Mouse (Mus musculus) liver, embryonic 14.5 days (tissue): ENCODE measurements around the gene Sclt1. TPM values are rescaled to one million over a fixed set of nuclear protein-coding genes. Genes with fewer than 3 reads are reported as not detected.

Source experiments
- ATAC-seq: fragments of 200-750 bp; cut with Nextera tagmentation; 2 replicates; pipeline ENCODE4 v1.8.0; 2017; ENCODE audit warnings: moderate number of reproducible peaks, mild to moderate bottlenecking, moderate library complexity; ENCODE audit not compliant: insufficient read depth
- DNase-seq, 3 experiments: peaks; one replicate each; pipeline ENCODE4 v3.0.0-alpha.2; 2012 to 2013; ENCODE audit warnings: low read depth in 3 of 3, low spot score in 3 of 3
- H3K27ac ChIP-seq: fragments of 300-500 bp; sonication (generic); 2 replicates; pipeline ENCODE4 v1.5.1; 2014; ENCODE audit warnings: moderate library complexity, mild to moderate bottlenecking, control low read depth, inconsistent platforms
- H3K27me3 ChIP-seq: fragments of 300-500 bp; sonication (generic); 2 replicates; pipeline ENCODE4 v1.6.1; 2014; ENCODE audit warnings: mild to moderate bottlenecking, low read length, moderate library complexity; ENCODE audit not compliant: control insufficient read depth, insufficient read depth
- H3K36me3 ChIP-seq: fragments of 300-500 bp; sonication (generic); replicated peaks from 2 replicates; pipeline ENCODE4 v1.6.1; 2014; ENCODE audit warnings: low read depth; ENCODE audit not compliant: control insufficient read depth, insufficient read depth
- H3K4me1 ChIP-seq, 2 experiments: fragments of 200-500 bp in 1 of 2; fragments of 300-500 bp in 1 of 2; sonication (generic) in 1 of 2; replicated peaks; 2 replicates each; pipeline ENCODE4 v1.6.1; 2012 to 2014; ENCODE audit warnings: antibody characterized with exemption in 1 of 2, inconsistent platforms in 1 of 2, low read length in 1 of 2; ENCODE audit not compliant: control insufficient read depth in 2 of 2, insufficient read depth in 2 of 2
- H3K4me2 ChIP-seq: fragments of 300-500 bp; sonication (generic); 2 replicates; pipeline ENCODE4 v1.6.1; 2014; ENCODE audit warnings: low read depth, mild to moderate bottlenecking, control low read depth, moderate library complexity
- H3K4me3 ChIP-seq, 2 experiments: fragments of 200-500 bp in 1 of 2; fragments of 300-500 bp in 1 of 2; sonication (generic) in 1 of 2; 2 replicates each; pipeline ENCODE4 v1.5.1; 2012 to 2014; ENCODE audit warnings: low read depth in 2 of 2, low read length in 2 of 2, mild to moderate bottlenecking in 2 of 2, control low read depth in 1 of 2, inconsistent platforms in 1 of 2, moderate library complexity in 1 of 2; ENCODE audit not compliant: insufficient read depth in 1 of 2
- H3K9ac ChIP-seq: fragments of 300-500 bp; sonication (generic); replicated peaks from 2 replicates; pipeline ENCODE4 v1.6.1; 2014; ENCODE audit warnings: mild to moderate bottlenecking, control low read depth, moderate library complexity
- H3K9me3 ChIP-seq: fragments of 300-500 bp; sonication (generic); 2 replicates; pipeline ENCODE4 v1.6.1; 2016; ENCODE audit warnings: low read length, mixed read lengths; ENCODE audit not compliant: control insufficient read depth
- CTCF ChIP-seq: IDR thresholded peaks from 2 replicates; pipeline ENCODE4 v1.5.1; 2016; ENCODE audit warnings: antibody characterized with exemption, low read depth, control low read depth
- EP300 ChIP-seq: IDR thresholded peaks from 2 replicates; pipeline ENCODE4 v1.6.1; 2016; ENCODE audit warnings: antibody characterized with exemption, low read depth
- WGBS: fragments of 180-500 bp; shearing (Covaris S2); extraction: QIAGEN DNeasy Blood & Tissue Kit; methylation state at CpG from one replicate; pipeline ENCODE4 v1.1.7; 2014; ENCODE audit not compliant: insufficient replicate concordance; 5-methylcytosine and 5-hydroxymethylcytosine counted together
- polyA plus RNA-seq, 2 experiments: library from polyadenylated mRNA; depleted of rRNA in 1 of 2; stranded (reverse) in 1 of 2; unstranded in 1 of 2; fragments of >200 nt; fragmentation: Nextera tagmentation in 1 of 2; extraction: Ambion mirVana in 1 of 2; gene quantifications; 2 replicates each; pipeline versions ENCODE4 v1.2.1 to v1.2.3; 2012 to 2014

The Sclt1 gene
- polyA plus RNA-seq, 2 experiments = 3.0 to 6.0 TPM

DNA sequence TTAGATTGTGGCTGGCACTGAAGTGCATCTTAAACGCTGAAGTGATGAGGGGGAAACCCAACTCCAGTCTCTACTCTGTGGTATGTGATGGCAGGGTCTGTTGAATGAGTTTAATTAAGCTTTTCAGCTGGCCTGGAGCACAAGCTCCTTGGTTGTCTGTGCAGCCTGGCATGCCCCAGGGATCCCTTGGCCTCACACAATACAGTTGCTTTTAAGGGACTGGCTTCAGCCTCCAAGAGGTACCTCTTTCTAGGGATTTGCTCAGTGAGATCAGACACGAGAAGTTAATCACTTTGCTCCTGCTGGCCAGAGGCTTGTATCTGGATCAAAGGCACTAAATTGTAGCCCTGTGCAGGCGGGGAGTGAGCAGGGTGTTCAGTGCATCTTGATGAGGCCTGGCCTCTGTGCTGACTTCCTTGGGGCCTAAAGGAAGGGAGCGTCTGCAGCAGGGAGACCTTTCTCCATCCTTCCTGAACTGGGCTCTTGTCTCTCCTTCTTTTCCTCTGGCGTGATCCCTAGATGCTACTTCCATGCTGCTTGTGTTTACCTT is 138.8 kb downstream of the Sclt1 start:
- no peak overlapping the region for H3K4me3 ChIP-seq
- H3K9me3 ChIP-seq = no peaks in the 10 kb centered on the region
- H3K9ac ChIP-seq = no peak overlapping the region
- H3K36me3 ChIP-seq = peaks cover 35% of the 10 kb centered on the region
- DNase-seq (no peak), ATAC-seq (no peak)
- 63% methylated on average over 5 of the region's 5 CpGs for WGBS
- H3K4me1 ChIP-seq = no peaks in the 10 kb centered on the region
- no peak overlapping the region for H3K4me2 ChIP-seq
- TF ChIP-seq CTCF (no peak), EP300 (no peak)
- no peaks in the 10 kb centered on the region for H3K27me3 ChIP-seq
- no peak overlapping the region for H3K27ac ChIP-seq

DNA sequence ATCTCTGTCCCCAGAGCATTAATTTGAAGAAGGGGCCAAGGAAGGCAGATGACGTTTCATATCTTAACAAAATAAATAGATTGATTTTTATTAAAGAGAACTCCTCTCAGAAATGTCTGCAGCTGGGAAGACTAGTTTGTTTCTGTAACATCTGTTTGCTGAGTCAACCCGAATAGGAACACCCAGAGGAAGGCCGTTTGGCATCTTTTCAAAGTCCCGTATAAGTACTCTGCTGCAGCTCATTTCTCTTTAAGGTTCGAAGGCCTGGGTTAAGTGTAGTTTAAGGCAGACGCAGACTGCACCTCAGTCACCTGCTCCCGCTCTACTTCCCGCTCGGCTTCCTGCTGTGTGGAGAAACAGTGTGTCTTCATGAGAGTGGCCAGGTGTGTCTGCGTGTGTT is 139.4 kb downstream of the Sclt1 start:
- 78% methylated on average over 10 of the region's 10 CpGs for WGBS

DNA sequence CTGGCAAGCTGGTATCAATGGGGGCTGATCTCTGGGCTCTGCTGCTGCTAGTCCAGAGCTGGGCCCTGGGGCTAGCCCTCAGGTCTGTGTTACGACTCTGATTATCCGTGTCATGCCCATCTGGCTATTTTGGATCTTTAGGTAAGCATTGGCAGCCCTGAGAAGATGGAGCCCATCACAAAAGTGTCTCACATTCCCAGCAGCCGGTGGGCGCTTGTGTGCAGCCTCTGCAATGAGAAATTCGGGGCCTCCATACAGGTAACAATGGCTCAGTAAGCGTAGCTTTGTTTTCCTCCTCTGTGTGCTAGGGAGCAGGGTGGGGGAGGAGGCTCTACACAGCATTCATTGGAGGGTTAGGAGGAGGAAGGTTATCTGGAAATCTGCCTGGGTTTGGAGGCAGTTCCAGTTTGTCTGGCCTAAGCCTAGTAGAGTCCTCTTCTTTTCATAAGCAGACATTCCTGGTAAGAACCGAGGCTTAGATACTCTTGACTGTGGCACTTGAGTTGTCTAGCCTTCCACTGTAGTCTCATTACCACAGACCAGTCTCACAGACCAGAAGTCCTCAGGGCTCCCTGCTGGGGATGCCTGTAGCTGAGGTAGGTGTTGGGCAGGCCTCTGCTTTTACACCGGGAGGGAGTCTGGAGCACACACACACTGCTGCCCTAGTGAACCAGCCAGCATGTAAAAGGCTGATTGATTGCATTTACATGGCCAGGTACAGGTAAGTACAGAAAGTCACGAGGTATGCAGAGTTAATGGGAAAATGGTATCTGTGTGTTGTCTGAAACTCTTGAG is 140.9 kb downstream of the Sclt1 start:
- Histone ChIP-seq H3K9me3 (no peaks in the 10 kb centered on the region), H3K4me1 (no peaks in the 10 kb centered on the region; a peak in 1 of 4 replicates), H3K4me3 (no peak overlapping the region), H3K27ac (no peak overlapping the region), H3K4me2 (no peak overlapping the region), H3K27me3 (no peaks in the 10 kb centered on the region), H3K36me3 (peaks cover 50% of the 10 kb centered on the region), H3K9ac (no peak overlapping the region)
- 74% methylated on average over 9 of the region's 9 CpGs for WGBS
- DNase-seq (no peak), ATAC-seq (no peak)
- TF ChIP-seq EP300 (no peak), CTCF (no peak)

More for the DNA sequence above, 139.4 kb downstream of the Sclt1 start:
- Histone ChIP-seq H3K4me1 (no peaks in the 10 kb centered on the region), H3K9me3 (no peaks in the 10 kb centered on the region), H3K36me3 (peaks cover 39% of the 10 kb centered on the region), H3K27me3 (no peaks in the 10 kb centered on the region), H3K27ac (no peak overlapping the region), H3K4me2 (no peak overlapping the region), H3K4me3 (no peak overlapping the region), H3K9ac (no peak overlapping the region)
- TF ChIP-seq EP300 (no peak), CTCF (no peak)
- no peak for DNase-seq
- ATAC-seq = no peak

DNA sequence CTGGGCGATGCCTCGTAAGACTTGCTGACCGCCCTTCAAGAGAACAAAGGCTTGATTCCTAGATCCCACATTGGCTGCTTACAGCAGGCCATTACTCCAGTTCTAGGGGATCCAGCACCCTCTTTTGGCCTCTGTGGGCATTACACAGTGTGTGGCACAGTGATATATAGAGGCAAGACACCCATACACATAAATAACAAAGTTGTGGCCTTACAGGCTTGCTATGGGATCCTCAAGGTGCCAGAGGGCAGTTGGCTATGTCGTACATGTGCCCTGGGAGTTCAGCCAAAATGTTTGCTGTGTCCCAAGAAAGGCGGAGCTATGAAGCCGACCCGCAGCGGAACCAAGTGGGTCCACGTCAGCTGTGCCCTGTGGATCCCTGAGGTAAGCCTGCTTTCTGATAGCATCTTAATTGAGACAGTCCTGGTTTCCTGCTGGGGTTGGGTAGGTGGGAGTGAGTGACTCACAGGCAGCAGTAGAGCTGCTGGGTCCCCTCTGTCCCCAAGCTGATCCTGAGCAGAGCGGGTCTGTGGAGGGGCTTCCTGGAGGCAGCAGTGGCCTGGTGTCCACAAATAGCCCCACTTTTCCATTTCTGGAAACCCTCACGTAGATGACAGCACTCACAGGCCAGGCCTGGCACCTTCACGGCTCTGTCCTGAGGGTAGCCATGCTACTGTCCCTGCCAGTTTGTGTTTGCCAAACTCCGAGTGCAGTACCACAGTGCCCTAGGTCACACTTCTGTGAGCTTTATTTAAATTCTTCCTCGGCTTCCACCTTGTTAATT is 142.3 kb downstream of the Sclt1 start:
- TF ChIP-seq EP300 (no peak), CTCF (peak; percentile 66)
- WGBS = 84% methylated on average over 14 of the region's 14 CpGs
- Histone ChIP-seq H3K9ac (no peak overlapping the region), H3K4me3 (no peak overlapping the region), H3K27me3 (no peaks in the 10 kb centered on the region), H3K36me3 (peaks cover 50% of the 10 kb centered on the region), H3K9me3 (no peaks in the 10 kb centered on the region), H3K4me1 (no peaks in the 10 kb centered on the region; a peak in 1 of 4 replicates), H3K27ac (no peak overlapping the region), H3K4me2 (no peak overlapping the region)
- ATAC-seq (no peak), DNase-seq (no peak)

DNA sequence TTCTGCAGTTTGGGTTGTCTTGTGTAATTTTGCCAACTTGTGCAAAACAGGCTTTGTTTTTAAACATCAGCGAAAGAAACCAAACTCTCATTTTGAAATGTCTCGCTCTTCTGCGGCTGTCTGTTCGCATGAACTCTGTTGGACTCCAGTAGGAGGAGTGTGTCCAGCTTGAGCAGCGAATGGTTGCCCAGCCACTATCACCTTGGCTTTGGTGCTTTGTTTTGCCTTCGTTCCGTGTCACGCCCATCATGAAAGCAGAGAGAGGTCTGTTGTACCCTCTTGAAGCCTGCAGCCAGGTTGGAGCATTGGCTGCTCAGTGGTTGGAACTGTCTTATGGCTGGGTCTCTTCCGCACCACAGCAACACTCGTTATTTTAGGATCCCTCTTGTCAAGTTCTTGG is 143.1 kb downstream of the Sclt1 start:
- Histone ChIP-seq H3K9ac (no peak overlapping the region), H3K4me1 (no peaks in the 10 kb centered on the region; a peak in 1 of 4 replicates), H3K36me3 (peaks cover 47% of the 10 kb centered on the region), H3K27me3 (no peaks in the 10 kb centered on the region), H3K27ac (no peak overlapping the region), H3K9me3 (no peaks in the 10 kb centered on the region), H3K4me2 (no peak overlapping the region), H3K4me3 (no peak overlapping the region)
- 85% methylated on average over 10 of the region's 10 CpGs for WGBS
- ATAC-seq = no peak
- no peak for DNase-seq
- TF ChIP-seq EP300 (no peak), CTCF (no peak)
